Mouse (Mus musculus): Measurements from ENCODE around the gene Catsper2.
"Not testable (repeated sequence)": the region's sequence is repeated elsewhere in the genome, so short reads cannot be mapped to it uniquely, and the experiment has no call there.

The Catsper2 gene

DNA sequence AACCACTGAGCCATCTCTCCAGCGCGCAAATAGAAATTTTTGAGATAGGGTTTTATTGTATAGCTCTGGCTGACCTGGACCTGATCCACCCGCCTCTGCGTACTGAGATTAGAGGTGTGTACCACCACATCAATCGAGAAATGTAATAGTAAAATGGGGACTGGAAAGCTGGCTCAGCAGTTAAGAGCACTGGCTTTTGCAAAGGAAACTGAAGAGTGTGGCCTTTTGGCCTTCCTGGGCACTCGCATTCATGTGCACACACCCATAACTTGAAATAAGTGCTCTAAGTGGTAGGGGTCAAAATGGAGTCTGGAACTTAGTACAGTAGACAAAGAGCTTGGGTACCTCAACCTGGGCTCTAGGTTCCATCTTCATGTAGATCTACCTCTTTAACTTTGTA, 2.8 kb upstream of the Catsper2 start:
- peaks cover 62% of the 10 kb centered on the region for H3K36me3 ChIP-seq (ENCODE audit: insufficient read depth, low read length)
- peaks cover 63% of the 10 kb centered on the region for H3K4me1 ChIP-seq (replicated peaks; ENCODE audit: low read depth, low read length)
- H3K9me3 ChIP-seq (ENCODE audit: low read length) = no peaks in the 10 kb centered on the region
- no peaks in the 10 kb centered on the region for H3K27me3 ChIP-seq (ENCODE audit: insufficient read depth, low read length)
- TF ChIP-seq POU5F1 (IDR thresholded peaks at IDR 0.05; ENCODE audit: borderline replicate concordance, low read length) = no peak
- TF ChIP-seq CTCF (conservative IDR thresholded peaks at IDR 0.05; ENCODE audit: low read length) = no peak
- no peak for TF ChIP-seq NANOG (IDR thresholded peaks at IDR 0.05; ENCODE audit: borderline replicate concordance, low read length)
- H3K4me3 ChIP-seq (replicated peaks; ENCODE audit: low read length) = no peak overlapping the region

DNA sequence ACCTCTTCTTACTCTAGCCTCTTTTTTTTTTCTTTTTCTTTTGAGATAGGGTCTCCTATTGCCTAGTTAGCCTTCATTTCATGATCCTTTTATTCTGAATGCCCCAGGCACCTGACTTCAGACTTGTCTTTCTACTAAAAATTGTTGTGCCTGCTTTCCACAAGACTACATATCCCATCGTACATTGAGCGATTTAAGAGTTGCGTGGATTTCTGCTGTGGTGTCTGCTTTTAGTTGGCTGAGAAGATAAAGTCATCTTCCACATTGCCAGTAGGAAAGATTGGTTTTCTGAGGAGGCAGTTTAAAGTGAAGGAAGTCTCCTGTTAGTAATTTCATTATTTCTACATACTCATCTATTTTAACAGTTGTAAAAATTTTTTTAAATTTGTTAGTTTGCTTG, 2.0 kb upstream of the Catsper2 start:
- H3K4me3 ChIP-seq (replicated peaks; ENCODE audit: low read length) = peak overlapping the region; percentile 97
- peaks cover 56% of the 10 kb centered on the region for H3K36me3 ChIP-seq (ENCODE audit: insufficient read depth, low read length)
- H3K4me1 ChIP-seq (replicated peaks; ENCODE audit: low read depth, low read length) = peaks cover 63% of the 10 kb centered on the region
- TF ChIP-seq NANOG (IDR thresholded peaks at IDR 0.05; ENCODE audit: borderline replicate concordance, low read length) = no peak
- TF ChIP-seq CTCF (conservative IDR thresholded peaks at IDR 0.05; ENCODE audit: low read length) = no peak
- no peak for TF ChIP-seq POU5F1 (IDR thresholded peaks at IDR 0.05; ENCODE audit: borderline replicate concordance, low read length)
- no peaks in the 10 kb centered on the region for H3K9me3 ChIP-seq (ENCODE audit: low read length)
- no peaks in the 10 kb centered on the region for H3K27me3 ChIP-seq (ENCODE audit: insufficient read depth, low read length)

DNA sequence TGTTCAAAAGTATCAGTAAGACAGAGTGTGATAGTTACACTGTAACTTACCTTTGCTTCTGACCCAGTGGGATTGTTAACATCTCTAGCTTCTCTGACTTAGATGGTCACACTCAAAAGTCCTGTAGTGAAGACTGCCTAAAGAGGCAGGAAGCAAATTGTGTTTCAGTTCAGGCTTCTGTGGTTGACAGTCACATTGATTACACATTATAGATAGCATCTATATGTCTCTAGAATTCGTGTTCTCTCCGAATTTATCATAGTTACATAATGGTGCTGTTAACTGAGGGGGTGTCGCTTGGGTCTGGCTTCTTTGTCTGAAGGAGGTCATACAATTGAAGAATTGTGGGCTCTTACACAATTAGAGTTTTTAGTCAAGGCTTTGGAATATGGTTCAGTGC, 1.5 kb upstream of the Catsper2 start:
- Histone ChIP-seq H3K4me1 (replicated peaks; ENCODE audit: low read depth, low read length) (peaks cover 63% of the 10 kb centered on the region), H3K36me3 (ENCODE audit: insufficient read depth, low read length) (peaks cover 54% of the 10 kb centered on the region), H3K4me3 (replicated peaks; ENCODE audit: low read length) (peak overlapping the region; percentile 97), H3K27me3 (ENCODE audit: insufficient read depth, low read length) (no peaks in the 10 kb centered on the region), H3K9me3 (ENCODE audit: low read length) (no peaks in the 10 kb centered on the region)
- TF ChIP-seq NANOG (IDR thresholded peaks at IDR 0.05; ENCODE audit: borderline replicate concordance, low read length) = no peak
- no peak for TF ChIP-seq POU5F1 (IDR thresholded peaks at IDR 0.05; ENCODE audit: borderline replicate concordance, low read length)
- no peak for TF ChIP-seq CTCF (conservative IDR thresholded peaks at IDR 0.05; ENCODE audit: low read length)

- TF ChIP-seq CTCF (conservative IDR thresholded peaks at IDR 0.05; ENCODE audit: low read length) = no peak
- no peak for TF ChIP-seq POU5F1 (IDR thresholded peaks at IDR 0.05; ENCODE audit: borderline replicate concordance, low read length)
- TF ChIP-seq NANOG (IDR thresholded peaks at IDR 0.05; ENCODE audit: borderline replicate concordance, low read length) = no peak
- peak overlapping the region; percentile 97 for H3K4me3 ChIP-seq (replicated peaks; ENCODE audit: low read length)
- H3K4me1 ChIP-seq (replicated peaks; ENCODE audit: low read depth, low read length) = peaks cover 56% of the 10 kb centered on the region
- H3K36me3 ChIP-seq (ENCODE audit: insufficient read depth, low read length) = peaks cover 48% of the 10 kb centered on the region
- H3K9me3 ChIP-seq (ENCODE audit: low read length) = no peaks in the 10 kb centered on the region
- H3K27me3 ChIP-seq (ENCODE audit: insufficient read depth, low read length) = no peaks in the 10 kb centered on the region
These were observed 620 bp upstream of the Catsper2 start for GRCm38 (mm10) chr2:121414139-121414685.

- peaks cover 35% of the 10 kb centered on the region for H3K36me3 ChIP-seq (ENCODE audit: insufficient read depth, low read length)
- peak overlapping the region; percentile 97 for H3K4me3 ChIP-seq (replicated peaks; ENCODE audit: low read length)
- H3K27me3 ChIP-seq (ENCODE audit: insufficient read depth, low read length) = no peaks in the 10 kb centered on the region
- no peaks in the 10 kb centered on the region for H3K9me3 ChIP-seq (ENCODE audit: low read length)
- TF ChIP-seq CTCF (conservative IDR thresholded peaks at IDR 0.05; ENCODE audit: low read length) (no peak), NANOG (IDR thresholded peaks at IDR 0.05; ENCODE audit: borderline replicate concordance, low read length) (no peak), POU5F1 (IDR thresholded peaks at IDR 0.05; ENCODE audit: borderline replicate concordance, low read length) (no peak)
- peaks cover 43% of the 10 kb centered on the region for H3K4me1 ChIP-seq (replicated peaks; ENCODE audit: low read depth, low read length)
These were observed 677 bp downstream of the Catsper2 start for GRCm38 (mm10) chr2:121412843-121413386.

DNA sequence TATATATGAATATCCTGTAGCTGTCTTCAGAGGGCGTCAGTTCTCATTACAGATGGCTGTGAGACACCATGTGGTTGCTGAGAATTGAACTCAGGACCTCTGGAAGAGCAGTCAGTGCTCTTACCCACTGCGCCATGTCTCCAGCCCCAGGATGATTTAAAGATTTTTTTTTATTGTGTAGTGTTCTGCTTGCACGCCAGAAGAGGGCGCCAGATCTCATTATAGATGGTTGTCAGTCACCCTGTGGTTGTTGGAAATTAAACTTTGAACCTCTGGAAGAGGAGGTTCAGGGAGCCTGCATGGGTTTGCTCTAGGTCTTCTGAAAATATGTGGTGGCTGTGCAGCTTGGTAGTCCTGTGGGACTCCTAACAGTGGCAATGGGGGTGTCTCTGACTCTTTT, 5.4 kb downstream of the Catsper2 start:
- peak; percentile 41 for TF ChIP-seq CTCF (conservative IDR thresholded peaks at IDR 0.05; ENCODE audit: low read length)
- TF ChIP-seq POU5F1 (IDR thresholded peaks at IDR 0.05; ENCODE audit: borderline replicate concordance, low read length) = no peak
- H3K36me3 ChIP-seq (ENCODE audit: insufficient read depth, low read length) = peaks cover 5% of the 10 kb centered on the region; the same call in 1 of the 2 replicates
- H3K9me3 ChIP-seq (ENCODE audit: low read length) = no peaks in the 10 kb centered on the region
- H3K4me3 ChIP-seq (replicated peaks; ENCODE audit: low read length) = no peak overlapping the region
- no peaks in the 10 kb centered on the region for H3K27me3 ChIP-seq (ENCODE audit: insufficient read depth, low read length)
- peaks cover 11% of the 10 kb centered on the region for H3K4me1 ChIP-seq (replicated peaks; ENCODE audit: low read depth, low read length)

- peaks cover 3% of the 10 kb centered on the region; the same call in 1 of the 2 replicates for H3K27me3 ChIP-seq (ENCODE audit: insufficient read depth, low read length)
- TF ChIP-seq NANOG (IDR thresholded peaks at IDR 0.05; ENCODE audit: borderline replicate concordance, low read length) (no peak), CTCF (conservative IDR thresholded peaks at IDR 0.05; ENCODE audit: low read length) (no peak), POU5F1 (IDR thresholded peaks at IDR 0.05; ENCODE audit: borderline replicate concordance, low read length) (no peak)
- H3K4me1 ChIP-seq (replicated peaks; ENCODE audit: low read depth, low read length) = no peaks in the 10 kb centered on the region
- no peaks in the 10 kb centered on the region for H3K9me3 ChIP-seq (ENCODE audit: low read length)
- no peaks in the 10 kb centered on the region for H3K36me3 ChIP-seq (ENCODE audit: insufficient read depth, low read length)
- no peak overlapping the region for H3K4me3 ChIP-seq (replicated peaks; ENCODE audit: low read length)
These were observed 10.3 kb downstream of the Catsper2 start for GRCm38 (mm10) chr2:121403296-121403695.

- H3K27me3 ChIP-seq (ENCODE audit: insufficient read depth, low read length) = peaks cover 3% of the 10 kb centered on the region; the same call in 1 of the 2 replicates
- no peak overlapping the region for H3K4me3 ChIP-seq (replicated peaks; ENCODE audit: low read length)
- no peaks in the 10 kb centered on the region for H3K9me3 ChIP-seq (ENCODE audit: low read length)
- no peaks in the 10 kb centered on the region for H3K36me3 ChIP-seq (ENCODE audit: insufficient read depth, low read length)
- no peaks in the 10 kb centered on the region for H3K4me1 ChIP-seq (replicated peaks; ENCODE audit: low read depth, low read length)
- TF ChIP-seq CTCF (conservative IDR thresholded peaks at IDR 0.05; ENCODE audit: low read length) (peak; percentile 64), NANOG (IDR thresholded peaks at IDR 0.05; ENCODE audit: borderline replicate concordance, low read length) (no peak)
These were observed 17.0 kb downstream of the Catsper2 start for GRCm38 (mm10) chr2:121396624-121397023.

DNA sequence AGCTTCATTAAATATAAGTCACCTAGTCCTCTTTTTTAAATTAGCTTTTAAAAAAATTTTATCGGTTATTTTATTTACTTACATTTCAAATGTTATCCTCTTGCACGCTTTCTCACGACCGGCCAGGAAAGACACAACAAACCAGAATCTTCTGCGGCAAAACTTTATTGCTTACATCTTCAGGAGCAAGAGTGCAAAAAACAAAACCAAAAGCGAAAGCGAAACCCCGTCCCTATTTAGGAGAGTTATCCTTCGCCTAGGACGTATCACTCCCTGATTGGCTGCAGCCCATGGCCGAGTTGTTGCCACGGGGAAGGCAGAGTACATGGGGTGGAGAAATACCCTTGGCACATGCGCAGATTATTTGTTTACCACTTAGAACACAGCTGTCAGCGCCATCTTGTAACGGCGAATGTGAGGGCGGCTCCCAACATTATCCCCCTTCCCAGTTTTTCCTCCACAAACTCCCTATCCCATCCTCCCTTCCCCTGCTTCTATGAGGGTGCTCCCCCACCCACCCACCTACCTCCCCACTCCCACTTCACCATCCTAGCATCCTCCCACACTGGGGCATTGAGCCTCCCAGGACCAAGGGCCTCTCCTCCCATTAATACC, 26.5 kb downstream of the Catsper2 start, which contains the start of gene Strc:
Strc (minus strand) TSS at position 208 of the 615 bp plus-strand sequence.
- H3K4me1 ChIP-seq (replicated peaks; ENCODE audit: low read depth, low read length); H3K4me3 ChIP-seq (replicated peaks; ENCODE audit: low read length); H3K9me3 ChIP-seq (ENCODE audit: low read length); H3K27me3 ChIP-seq (ENCODE audit: insufficient read depth, low read length); H3K36me3 ChIP-seq (ENCODE audit: insufficient read depth, low read length): not testable (repeated sequence)

Data from E14TG2a.4 (cell line).